Mouse (Mus musculus): ENCODE data around the gene Osm. TPM values are rescaled to one million over a fixed set of nuclear protein-coding genes. Genes with fewer than 3 reads are reported as not detected.

The Osm gene
- polyA plus RNA-seq (2015; fragmentation: Nextera tagmentation; extraction: Ambion mirVana), result 0.06 and 0.33 TPM in 2 replicates

DNA sequence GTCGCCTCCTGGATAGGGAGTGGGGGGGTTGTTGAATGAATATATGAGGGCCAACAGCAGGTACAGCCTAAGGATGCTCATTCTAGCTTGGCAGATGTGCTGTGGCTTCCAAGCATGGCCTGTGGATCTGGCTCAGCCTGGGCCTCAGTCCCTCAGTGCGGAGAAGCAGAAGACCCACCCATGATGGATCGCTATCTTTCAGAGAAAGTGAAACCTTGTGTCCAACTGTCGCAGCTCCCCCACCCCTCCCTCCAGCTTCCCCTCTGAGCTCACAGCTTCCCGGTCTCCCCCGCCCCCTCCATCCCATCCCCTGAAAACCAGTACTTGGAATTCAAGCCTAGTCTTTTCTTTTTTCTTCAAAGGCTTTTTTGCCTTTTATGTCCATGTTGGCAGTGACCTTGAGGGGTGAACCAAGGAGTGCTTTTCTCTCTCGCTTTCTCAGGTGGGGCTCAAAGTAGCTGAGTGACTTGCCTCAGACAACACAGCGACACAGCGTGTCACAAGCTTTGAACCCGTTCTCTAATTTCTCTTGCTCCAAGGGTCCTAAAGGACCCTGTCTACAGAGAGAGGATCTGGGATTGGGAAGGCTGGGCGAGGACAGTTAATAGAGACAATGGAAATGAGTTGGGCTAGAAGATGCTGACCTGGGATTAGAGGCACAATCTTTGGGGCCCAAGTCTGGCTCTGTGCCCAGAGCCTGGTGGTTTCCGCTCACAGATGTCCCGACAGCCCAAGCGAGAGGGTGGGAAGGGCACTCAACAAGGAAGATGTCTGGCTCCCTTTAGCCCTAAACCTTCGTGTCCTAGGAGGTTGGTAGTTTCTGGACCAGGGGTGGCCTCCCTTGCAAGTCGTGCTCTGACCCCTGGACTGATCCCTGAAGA is at the start of gene Osm:
TSS of gene Osm (plus strand) at position 756 of the 881 bp plus-strand sequence.

DNA sequence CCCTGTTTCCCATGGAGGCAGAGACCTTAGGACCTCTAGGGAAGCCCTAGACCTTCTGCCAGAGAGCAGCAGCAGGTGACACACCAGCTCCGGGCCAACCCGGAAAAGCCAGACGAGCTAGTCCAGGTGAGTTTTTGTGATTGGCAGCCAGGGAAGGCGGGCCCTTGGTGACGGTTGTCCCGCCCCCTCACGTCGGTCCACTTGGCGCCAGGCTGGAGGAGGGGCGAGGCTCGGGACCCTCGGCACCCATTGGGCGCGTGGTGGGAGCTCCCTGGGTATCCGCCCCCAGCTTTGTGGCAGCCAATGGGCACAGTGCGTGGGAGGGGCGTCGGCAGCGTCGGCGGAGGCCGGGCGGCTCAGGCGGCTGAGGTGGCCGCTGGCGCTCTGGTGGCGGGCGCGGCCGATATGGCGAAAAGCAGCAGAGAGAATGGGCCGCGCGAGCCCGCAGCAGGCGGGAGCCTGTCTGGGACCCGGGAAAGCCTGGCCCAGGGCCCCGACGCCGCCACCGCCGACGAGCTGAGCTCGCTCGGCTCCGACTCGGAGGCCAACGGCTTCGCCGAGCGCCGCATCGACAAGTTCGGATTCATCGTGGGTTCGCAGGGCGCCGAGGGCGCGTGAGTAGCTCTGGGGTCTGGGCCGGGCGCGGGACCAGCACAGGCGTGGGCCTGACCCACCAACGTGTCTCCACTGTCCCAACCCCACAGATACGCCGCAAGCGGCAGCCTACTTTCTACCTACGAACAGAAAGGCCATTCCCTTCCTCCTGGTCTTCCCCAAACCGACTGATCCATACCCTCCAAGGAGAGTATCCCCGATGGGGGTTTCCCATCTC is 49.5 kb upstream of the Osm start, which contains the start of gene Tbc1d10a:
TSS of gene Tbc1d10a (plus strand) at position 304 of the 832 bp plus-strand sequence.

DNA sequence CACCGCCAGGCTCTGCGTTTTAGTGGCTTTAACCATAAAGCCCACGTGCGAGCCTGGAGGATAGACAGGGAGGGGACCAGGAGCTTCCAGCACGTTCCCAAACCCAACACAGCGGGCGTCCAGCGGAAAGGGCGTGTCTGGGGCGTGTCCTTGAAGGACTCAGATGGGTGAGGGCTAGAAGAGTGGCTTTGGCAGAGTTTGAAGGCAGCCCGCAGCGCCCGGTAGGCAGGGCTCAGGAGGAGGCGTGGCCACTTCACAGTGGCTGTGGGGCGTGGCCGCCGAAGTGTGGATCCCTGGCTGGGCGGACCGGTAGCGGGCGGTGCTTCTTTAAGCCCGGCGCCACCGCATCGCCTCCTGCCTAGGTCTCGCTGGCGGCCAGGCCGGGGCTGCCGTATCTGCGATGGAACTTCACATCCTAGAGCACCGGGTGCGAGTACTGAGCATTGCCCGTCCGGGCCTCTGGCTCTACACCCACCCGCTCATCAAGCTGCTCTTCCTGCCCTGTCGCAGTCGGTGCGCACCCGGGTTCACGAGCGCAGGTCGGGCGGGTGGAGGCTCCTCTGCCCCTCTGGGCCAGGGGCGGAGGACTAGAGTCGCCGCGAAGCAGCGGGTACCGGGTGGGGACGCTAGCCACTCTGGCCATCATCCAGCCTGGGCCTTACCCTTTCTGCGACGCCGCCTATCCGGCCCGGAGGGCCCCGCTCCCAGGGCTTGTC is 18.1 kb upstream of the Osm start, which contains the start of gene Castor1:
TSS of gene Castor1 (plus strand) at position 312 of the 716 bp plus-strand sequence.

DNA sequence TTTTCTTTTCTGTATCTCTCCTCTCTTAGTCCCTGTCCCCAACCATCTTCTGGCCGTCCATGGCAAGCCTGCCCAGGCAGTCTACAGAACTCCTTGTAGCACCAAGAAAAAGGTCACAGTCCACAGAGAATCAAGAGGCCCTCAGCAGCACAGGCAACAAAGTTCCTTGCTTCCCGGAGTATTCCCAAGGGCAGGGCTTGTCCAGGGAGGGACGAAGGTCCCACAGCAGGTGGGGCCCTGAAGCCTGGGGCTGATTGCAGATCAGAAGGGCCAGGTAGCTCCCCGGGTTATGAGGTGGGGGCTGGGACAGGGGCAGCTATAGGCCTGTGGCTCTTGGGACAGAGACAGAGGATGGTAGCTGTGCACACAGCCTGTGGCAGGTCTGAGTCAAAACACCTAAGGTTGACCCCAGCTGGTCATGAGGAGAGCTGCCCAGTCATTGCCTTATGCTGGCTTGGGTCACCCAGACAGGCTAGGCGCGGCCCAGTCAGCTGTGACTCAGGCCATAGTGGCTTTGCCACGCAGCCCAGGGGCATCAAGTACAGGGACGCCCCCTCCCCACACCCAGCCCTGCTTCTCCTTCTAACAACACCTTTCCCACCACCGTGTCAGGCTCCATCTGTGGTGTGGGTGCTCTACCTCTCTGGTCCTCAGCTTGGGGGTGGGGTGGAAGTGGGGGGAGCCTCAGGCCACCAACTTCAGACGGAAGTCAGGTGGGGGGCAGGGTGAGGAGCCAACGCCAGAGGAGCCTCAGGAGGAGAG is 20.8 kb downstream of the Osm start, which contains the start of gene Lif:
TSS of gene Lif (plus strand) at position 712 of the 762 bp plus-strand sequence.

Other genes starting within 250 kb of the Osm start
- 0.10 and 0.60 TPM in 2 replicates for gene Sec14l4, start 205.0 kb upstream of the Osm start, polyA plus RNA-seq (2015; fragmentation: Nextera tagmentation; extraction: Ambion mirVana)
- not detected in 2 replicates for gene Sec14l3, start 171.6 kb upstream of the Osm start, polyA plus RNA-seq (2015; fragmentation: Nextera tagmentation; extraction: Ambion mirVana)
- 16.6 and 19.9 TPM in 2 replicates for gene Mtfp1, start 141.0 kb upstream of the Osm start, polyA plus RNA-seq (2015; fragmentation: Nextera tagmentation; extraction: Ambion mirVana)
- 0.85 and 1.1 TPM in 2 replicates for gene Sec14l2, start 113.0 kb upstream of the Osm start, polyA plus RNA-seq (2015; fragmentation: Nextera tagmentation; extraction: Ambion mirVana)
- gene Rnf215, start 101.2 kb upstream of the Osm start, polyA plus RNA-seq (2015; fragmentation: Nextera tagmentation; extraction: Ambion mirVana), result 13.5 and 15.0 TPM in 2 replicates
- 3.8 and 4.2 TPM in 2 replicates for gene Ccdc157, start 76.1 kb upstream of the Osm start, polyA plus RNA-seq (2015; fragmentation: Nextera tagmentation; extraction: Ambion mirVana)
- gene Sf3a1, start 76.1 kb upstream of the Osm start, polyA plus RNA-seq (2015; fragmentation: Nextera tagmentation; extraction: Ambion mirVana), result 16.0 and 18.1 TPM in 2 replicates
- gene Tbc1d10a, start 49.6 kb upstream of the Osm start, polyA plus RNA-seq (2015; fragmentation: Nextera tagmentation; extraction: Ambion mirVana), result 9.9 and 12.4 TPM in 2 replicates
- 10.0 and 13.3 TPM in 2 replicates for gene Castor1, start 18.2 kb upstream of the Osm start, polyA plus RNA-seq (2015; fragmentation: Nextera tagmentation; extraction: Ambion mirVana)
- 0.23 and 0.34 TPM in 2 replicates for gene Lif, start 21.1 kb downstream of the Osm start, polyA plus RNA-seq (2015; fragmentation: Nextera tagmentation; extraction: Ambion mirVana)
- 0.09 and 0.14 TPM in 2 replicates for gene Hormad2, start 204.7 kb downstream of the Osm start, polyA plus RNA-seq (2015; fragmentation: Nextera tagmentation; extraction: Ambion mirVana)